Mouse (Mus musculus): ENCODE measurements at regions not wholly inside any gene's neighbourhood (a gene's known extent, or its start where the extent isn't known, plus 50 kb on each side); places are given as distances from the start of the nearest gene placed in this dataset.
"Not testable (repeated sequence)": the region's sequence is repeated elsewhere in the genome, so short reads cannot be mapped to it uniquely, and the experiment has no call there.

GRCm38 (mm10) chr7:64101679-64102078, 52.0 kb upstream of the Trpm1 start:
- Histone ChIP-seq H3K9me3 (ENCODE audit: control insufficient read depth, low read length) (no peaks in the 10 kb centered on the region), H3K27ac (ENCODE audit: low read length) (no peak overlapping the region), H3K36me3 (ENCODE audit: control insufficient read depth, insufficient read depth, low read length) (no peaks in the 10 kb centered on the region), H3K4me3 (ENCODE audit: low read length) (no peak overlapping the region), H3K9ac (ENCODE audit: low read depth, low read length) (no peak overlapping the region), H3K4me1 (ENCODE audit: control insufficient read depth, insufficient read depth, low read length) (no peaks in the 10 kb centered on the region), H3K4me2 (ENCODE audit: low read depth, low read length) (no peak overlapping the region), H3K27me3 (replicated peaks; ENCODE audit: control insufficient read depth, insufficient read depth, low read length) (no peaks in the 10 kb centered on the region)
- WGBS, result 98% methylated on average over 1 of the region's 1 CpGs
- ATAC-seq, result no peak

GRCm38 (mm10) chr7:64099606-64100005, 54.0 kb upstream of the Trpm1 start:
- Histone ChIP-seq H3K27ac (ENCODE audit: low read length) (no peak overlapping the region), H3K4me3 (ENCODE audit: low read length) (no peak overlapping the region), H3K4me2 (ENCODE audit: low read depth, low read length) (no peak overlapping the region), H3K9ac (ENCODE audit: low read depth, low read length) (no peak overlapping the region), H3K4me1 (ENCODE audit: control insufficient read depth, insufficient read depth, low read length) (no peaks in the 10 kb centered on the region), H3K9me3 (ENCODE audit: control insufficient read depth, low read length) (no peaks in the 10 kb centered on the region), H3K27me3 (replicated peaks; ENCODE audit: control insufficient read depth, insufficient read depth, low read length) (no peaks in the 10 kb centered on the region), H3K36me3 (ENCODE audit: control insufficient read depth, insufficient read depth, low read length) (no peaks in the 10 kb centered on the region)
- 93% methylated on average over 3 of the region's 3 CpGs for WGBS
- no peak for ATAC-seq

- WGBS, result 87% methylated on average over 1 of the region's 1 CpGs
- Histone ChIP-seq H3K9me3 (ENCODE audit: control insufficient read depth, low read length) (no peaks in the 10 kb centered on the region), H3K4me2 (ENCODE audit: low read depth, low read length) (no peak overlapping the region)
These were observed 63.6 kb upstream of the Trpm1 start for GRCm38 (mm10) chr7:64090067-64090466.

DNA sequence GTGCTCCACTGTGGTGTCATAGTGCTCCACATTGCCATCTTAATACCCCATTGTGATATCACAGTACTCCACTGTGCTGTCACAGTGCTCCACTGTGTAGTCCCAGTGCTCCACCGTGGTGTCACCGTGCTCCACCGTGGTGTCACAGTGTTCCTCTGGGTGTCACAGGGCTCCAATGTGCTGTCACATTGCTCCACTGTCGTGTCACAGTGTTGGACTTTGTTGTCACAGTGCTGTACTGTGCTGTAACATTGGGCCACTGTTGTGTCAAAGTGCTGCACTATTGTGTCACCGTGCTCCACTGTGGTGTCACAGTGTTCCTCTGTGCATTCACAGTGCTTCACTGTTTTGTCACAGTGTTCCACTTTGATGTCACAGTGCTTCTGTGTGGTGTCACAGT, 64.6 kb upstream of the Trpm1 start:
- Histone ChIP-seq H3K9me3 (ENCODE audit: control insufficient read depth, low read length) (no peaks in the 10 kb centered on the region), H3K4me2 (ENCODE audit: low read depth, low read length) (no peak overlapping the region), H3K4me1 (ENCODE audit: control insufficient read depth, insufficient read depth, low read length) (no peaks in the 10 kb centered on the region), H3K9ac (ENCODE audit: low read depth, low read length) (no peak overlapping the region), H3K27me3 (replicated peaks; ENCODE audit: control insufficient read depth, insufficient read depth, low read length) (no peaks in the 10 kb centered on the region), H3K4me3 (ENCODE audit: low read length) (no peak overlapping the region), H3K36me3 (ENCODE audit: control insufficient read depth, insufficient read depth, low read length) (no peaks in the 10 kb centered on the region), H3K27ac (ENCODE audit: low read length) (no peak overlapping the region)
- ATAC-seq, result no peak
- 86% methylated on average over 5 of the region's 5 CpGs for WGBS

More at GRCm38 (mm10) chr7:64090067-64090466, 63.6 kb upstream of the Trpm1 start:
- ATAC-seq, result no peak
- Histone ChIP-seq H3K4me3 (ENCODE audit: low read length) (no peak overlapping the region), H3K27me3 (replicated peaks; ENCODE audit: control insufficient read depth, insufficient read depth, low read length) (no peaks in the 10 kb centered on the region), H3K9ac (ENCODE audit: low read depth, low read length) (no peak overlapping the region), H3K27ac (ENCODE audit: low read length) (no peak overlapping the region), H3K36me3 (ENCODE audit: control insufficient read depth, insufficient read depth, low read length) (no peaks in the 10 kb centered on the region), H3K4me1 (ENCODE audit: control insufficient read depth, insufficient read depth, low read length) (no peaks in the 10 kb centered on the region)

DNA sequence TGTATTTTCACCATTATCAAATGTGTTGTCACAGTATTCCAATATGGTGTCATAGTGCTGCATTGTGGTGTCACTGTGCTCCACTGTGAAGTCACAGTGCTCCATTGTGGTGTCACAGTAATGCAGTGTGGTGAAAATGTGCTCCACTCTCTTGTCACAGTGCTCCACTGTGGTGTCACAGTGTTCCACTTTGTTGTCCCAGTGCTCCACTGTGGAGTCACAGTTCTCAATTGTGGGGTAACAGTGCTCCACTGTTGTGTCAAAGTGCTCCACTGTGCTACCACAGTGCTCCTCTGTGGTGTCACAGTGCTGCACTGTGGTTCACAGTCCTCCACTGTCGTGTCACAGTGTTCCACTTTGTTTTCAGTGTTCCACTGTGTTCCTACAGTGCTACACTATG, 69.7 kb upstream of the Trpm1 start:
- H3K4me1 ChIP-seq (ENCODE audit: control insufficient read depth, insufficient read depth, low read length); H3K9ac ChIP-seq (ENCODE audit: low read depth, low read length); ATAC-seq; H3K27ac ChIP-seq (ENCODE audit: low read length); H3K36me3 ChIP-seq (ENCODE audit: control insufficient read depth, insufficient read depth, low read length); H3K27me3 ChIP-seq (replicated peaks; ENCODE audit: control insufficient read depth, insufficient read depth, low read length); H3K9me3 ChIP-seq (ENCODE audit: control insufficient read depth, low read length); H3K4me3 ChIP-seq (ENCODE audit: low read length); H3K4me2 ChIP-seq (ENCODE audit: low read depth, low read length): not testable (repeated sequence)
- WGBS, result 47% methylated on average over 1 of the region's 1 CpGs

DNA sequence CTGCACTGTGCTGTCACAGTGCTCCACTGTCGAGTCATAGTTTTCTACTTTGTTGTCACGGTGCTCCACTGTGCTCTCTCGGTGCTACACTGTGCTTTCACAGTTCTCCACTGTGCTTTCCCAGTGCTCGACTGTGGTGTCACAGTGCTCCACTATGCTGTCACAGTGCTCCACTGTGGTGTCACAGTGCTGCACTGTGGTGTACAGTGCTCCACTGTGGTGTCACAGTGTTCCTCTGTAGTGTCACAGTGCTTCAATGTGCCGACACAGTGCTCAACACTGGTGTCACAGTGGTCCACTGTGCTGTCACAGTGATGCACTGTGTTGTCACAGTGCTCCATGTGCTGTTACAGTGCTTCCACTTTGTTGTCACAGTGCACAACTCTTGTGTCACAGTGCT, 71.0 kb upstream of the Trpm1 start:
- Histone ChIP-seq H3K4me3 (ENCODE audit: low read length) (no peak overlapping the region), H3K9ac (ENCODE audit: low read depth, low read length) (no peak overlapping the region), H3K9me3 (ENCODE audit: control insufficient read depth, low read length) (no peaks in the 10 kb centered on the region), H3K36me3 (ENCODE audit: control insufficient read depth, insufficient read depth, low read length) (no peaks in the 10 kb centered on the region), H3K27me3 (replicated peaks; ENCODE audit: control insufficient read depth, insufficient read depth, low read length) (no peaks in the 10 kb centered on the region), H3K4me1 (ENCODE audit: control insufficient read depth, insufficient read depth, low read length) (no peaks in the 10 kb centered on the region), H3K4me2 (ENCODE audit: low read depth, low read length) (no peak overlapping the region), H3K27ac (ENCODE audit: low read length) (no peak overlapping the region)
- WGBS, result 84% methylated on average over 5 of the region's 5 CpGs
- no peak for ATAC-seq

- ATAC-seq, result no peak
- H3K36me3 ChIP-seq (ENCODE audit: control insufficient read depth, insufficient read depth, low read length), result no peaks in the 10 kb centered on the region
- H3K4me2 ChIP-seq (ENCODE audit: low read depth, low read length), result no peak overlapping the region
- H3K9me3 ChIP-seq (ENCODE audit: control insufficient read depth, low read length), result no peaks in the 10 kb centered on the region
- H3K4me3 ChIP-seq (ENCODE audit: low read length), result no peak overlapping the region
- H3K9ac ChIP-seq (ENCODE audit: low read depth, low read length), result no peak overlapping the region
- H3K4me1 ChIP-seq (ENCODE audit: control insufficient read depth, insufficient read depth, low read length), result no peaks in the 10 kb centered on the region
- no peak overlapping the region for H3K27ac ChIP-seq (ENCODE audit: low read length)
- no peaks in the 10 kb centered on the region for H3K27me3 ChIP-seq (replicated peaks; ENCODE audit: control insufficient read depth, insufficient read depth, low read length)
- WGBS, result 84% methylated on average over 3 of the region's 3 CpGs
These were observed 71.4 kb upstream of the Trpm1 start for GRCm38 (mm10) chr7:64082201-64082600.

DNA sequence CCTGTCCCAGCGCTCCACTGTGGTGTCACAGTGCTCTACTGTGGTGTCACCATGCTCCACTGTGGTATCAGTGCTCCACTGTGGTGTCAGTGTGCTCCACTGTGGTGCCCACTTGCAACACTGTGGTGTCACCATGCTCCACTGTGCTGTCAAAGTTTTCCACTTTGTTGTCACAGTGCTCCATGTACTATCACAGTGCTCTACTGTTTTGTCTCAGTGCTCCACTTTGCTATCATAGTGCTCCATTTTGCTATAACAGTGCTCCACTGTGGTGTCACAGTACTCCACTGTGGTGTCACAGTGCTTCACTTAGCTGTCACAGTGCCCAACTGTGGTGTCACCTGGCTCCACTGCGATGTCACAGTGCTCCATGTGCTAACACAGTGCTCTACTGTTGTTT, 72.0 kb upstream of the Trpm1 start:
- ATAC-seq, result no peak
- no peak overlapping the region for H3K9ac ChIP-seq (ENCODE audit: low read depth, low read length)
- 53% methylated on average over 2 of the region's 2 CpGs for WGBS

GRCm38 (mm10) chr7:64081019-64081418, 72.6 kb upstream of the Trpm1 start:
- WGBS, result 87% methylated on average over 2 of the region's 2 CpGs
- Histone ChIP-seq H3K9ac (ENCODE audit: low read depth, low read length) (no peak overlapping the region), H3K4me1 (ENCODE audit: control insufficient read depth, insufficient read depth, low read length) (no peaks in the 10 kb centered on the region), H3K4me3 (ENCODE audit: low read length) (no peak overlapping the region), H3K36me3 (ENCODE audit: control insufficient read depth, insufficient read depth, low read length) (no peaks in the 10 kb centered on the region), H3K4me2 (ENCODE audit: low read depth, low read length) (no peak overlapping the region), H3K27me3 (replicated peaks; ENCODE audit: control insufficient read depth, insufficient read depth, low read length) (no peaks in the 10 kb centered on the region), H3K9me3 (ENCODE audit: control insufficient read depth, low read length) (no peaks in the 10 kb centered on the region), H3K27ac (ENCODE audit: low read length) (no peak overlapping the region)
- ATAC-seq, result no peak

More for the DNA sequence above, 72.0 kb upstream of the Trpm1 start:
- no peak overlapping the region for H3K4me3 ChIP-seq (ENCODE audit: low read length)
- no peaks in the 10 kb centered on the region for H3K27me3 ChIP-seq (replicated peaks; ENCODE audit: control insufficient read depth, insufficient read depth, low read length)
- H3K27ac ChIP-seq (ENCODE audit: low read length), result no peak overlapping the region
- no peaks in the 10 kb centered on the region for H3K36me3 ChIP-seq (ENCODE audit: control insufficient read depth, insufficient read depth, low read length)
- H3K4me2 ChIP-seq (ENCODE audit: low read depth, low read length), result no peak overlapping the region
- H3K4me1 ChIP-seq (ENCODE audit: control insufficient read depth, insufficient read depth, low read length), result no peaks in the 10 kb centered on the region
- H3K9me3 ChIP-seq (ENCODE audit: control insufficient read depth, low read length), result no peaks in the 10 kb centered on the region

DNA sequence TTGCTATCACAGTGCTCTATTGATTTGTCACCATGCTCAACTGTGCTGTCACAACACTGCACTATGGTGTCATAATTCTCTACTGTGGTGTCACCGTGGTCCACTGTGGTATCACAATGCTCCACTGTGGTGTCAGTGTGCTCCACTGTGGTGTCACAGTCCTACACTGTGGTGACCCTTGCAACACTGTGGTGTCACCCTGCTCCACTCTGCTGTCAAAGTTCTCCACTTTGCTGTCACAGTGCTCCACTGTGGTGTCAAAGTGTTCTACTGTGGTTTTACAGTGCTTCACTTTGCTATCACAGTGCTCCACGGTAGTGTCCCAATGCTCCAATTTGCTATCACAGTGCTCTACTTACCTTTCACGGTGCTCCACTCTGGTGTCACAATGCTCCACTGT, 74.3 kb upstream of the Trpm1 start:
- no peaks in the 10 kb centered on the region for H3K4me1 ChIP-seq (ENCODE audit: control insufficient read depth, insufficient read depth, low read length)
- no peak overlapping the region for H3K4me2 ChIP-seq (ENCODE audit: low read depth, low read length)
- no peaks in the 10 kb centered on the region for H3K27me3 ChIP-seq (replicated peaks; ENCODE audit: control insufficient read depth, insufficient read depth, low read length)
- no peak overlapping the region for H3K27ac ChIP-seq (ENCODE audit: low read length)
- WGBS, result 83% methylated on average over 3 of the region's 3 CpGs
- H3K36me3 ChIP-seq (ENCODE audit: control insufficient read depth, insufficient read depth, low read length), result no peaks in the 10 kb centered on the region
- no peak for ATAC-seq
- H3K9ac ChIP-seq (ENCODE audit: low read depth, low read length), result no peak overlapping the region
- H3K4me3 ChIP-seq (ENCODE audit: low read length), result no peak overlapping the region
- H3K9me3 ChIP-seq (ENCODE audit: control insufficient read depth, low read length), result no peaks in the 10 kb centered on the region
